Comparison of ENCODE assay signal across 14 mouse cellular contexts in the genomic region with DNA sequence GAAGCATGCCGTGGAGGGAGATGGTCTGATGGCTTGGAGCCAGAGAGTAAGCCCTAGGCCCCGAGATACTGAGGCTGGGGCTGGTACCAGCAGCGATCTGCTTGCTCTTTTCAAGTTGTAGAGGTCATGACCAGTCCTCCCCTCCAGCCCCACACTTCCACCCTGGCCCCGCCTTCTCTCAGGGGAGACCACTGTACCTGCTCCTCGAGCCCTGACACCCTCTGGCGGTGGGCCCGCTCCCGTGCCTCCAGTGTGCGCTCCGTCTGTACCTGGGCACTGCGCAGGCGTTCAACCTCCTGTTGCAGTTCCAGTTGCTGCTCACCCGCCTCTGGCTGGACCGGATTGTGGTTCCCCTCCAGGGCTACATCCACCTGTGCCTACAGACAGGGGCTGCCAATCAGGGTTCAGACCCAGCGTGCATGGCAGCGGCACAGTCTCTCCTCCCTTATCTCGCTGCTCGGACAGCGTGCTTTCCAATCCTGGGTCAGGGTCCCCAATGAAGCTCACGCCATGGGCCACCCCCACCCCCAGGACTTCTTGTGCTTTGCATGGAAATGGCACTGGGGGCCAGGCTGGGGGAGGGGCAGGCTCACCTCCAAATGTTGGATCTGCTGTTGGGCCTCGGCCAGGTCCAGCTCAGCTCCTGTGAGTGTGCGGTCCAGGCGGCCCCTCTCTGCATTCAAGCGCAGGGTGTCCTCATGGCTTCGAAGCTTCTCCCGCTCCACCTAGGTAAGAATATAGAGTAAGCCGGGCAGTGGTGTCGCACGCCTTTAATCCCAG. TPM values are rescaled to one million over a fixed set of nuclear protein-coding genes. Genes with fewer than 3 reads are reported as not detected.
DNase-seq lines count a peak whose midpoint lies in the region; ATAC-seq and TF ChIP-seq lines count a peak whose summit lies in the region.
"Had no signal": no experiment of that assay in that cellular context is flagged by ENCODE, and none has a peak within 500 bp of the region (broad histone marks: within the 10 kb centered on the region; RNA-seq: fewer than 3 reads in every experiment).

No protein-coding gene starts in this region.

- H3K4me3 ChIP-seq in forebrain, embryonic 11.5 days (ENCODE audit: low read depth, low read length), result no peak overlapping the region
- no peak overlapping the region for H3K4me3 ChIP-seq in forebrain, embryonic 16.5 days (replicated peaks; ENCODE audit: low read length)
- H3K4me3 ChIP-seq in layer of hippocampus, adult 2 months, result no peak overlapping the region
- no peak overlapping the region for H3K4me3 ChIP-seq in forebrain, embryonic 13.5 days
- H3K4me3 ChIP-seq: left cerebral cortex, adult 2 months had no signal

- peak; percentile 55 for DNase-seq in forebrain, embryonic 11.5 days (ENCODE audit: low spot score)
- DNase-seq in layer of hippocampus, adult 2 months (ENCODE audit: low spot score in 2 of 2), result no peak
- no peak for DNase-seq in layer of hippocampus, postnatal 10 days (ENCODE audit: low spot score in 2 of 2)
- DNase-seq in ES-CJ7 (ENCODE audit: low read depth, low spot score), result peak; percentile 64
- DNase-seq in left cerebral cortex, postnatal 4 days, result no peak
- no peak for DNase-seq in thymus, postnatal 0 days (ENCODE audit: low spot score)
- DNase-seq: adrenal gland, postnatal 10 days; kidney, postnatal 25 days; thymus, postnatal 4 days had no signal

- H3K27me3 ChIP-seq in forebrain, embryonic 11.5 days (ENCODE audit: control insufficient read depth, insufficient read depth, low read length), result no peaks in the 10 kb centered on the region
- H3K27me3 ChIP-seq in forebrain, embryonic 16.5 days (replicated peaks; ENCODE audit: control insufficient read depth, insufficient read depth, low read length), result no peaks in the 10 kb centered on the region
- H3K27me3 ChIP-seq in forebrain, embryonic 13.5 days, result no peaks in the 10 kb centered on the region

- 84% methylated on average over 29 of the region's 29 CpGs for WGBS in forebrain, embryonic 11.5 days
- 76% methylated on average over 29 of the region's 29 CpGs for WGBS in forebrain, embryonic 16.5 days
- WGBS in forebrain, embryonic 13.5 days, result 84% methylated on average over 29 of the region's 29 CpGs

- intact Hi-C loops in left cerebral cortex, postnatal 4 days (cut with DNase I), result no loop called here

- H3K36me3 ChIP-seq in forebrain, embryonic 11.5 days (ENCODE audit: control insufficient read depth, insufficient read depth, low read length), result peaks cover 2% of the 10 kb centered on the region; the same call in 1 of the 2 replicates
- H3K36me3 ChIP-seq in forebrain, embryonic 16.5 days (ENCODE audit: control insufficient read depth, insufficient read depth), result peaks cover 14% of the 10 kb centered on the region
- H3K36me3 ChIP-seq in forebrain, embryonic 13.5 days (ENCODE audit: poor library complexity, severe bottlenecking), result peaks cover 75% of the 10 kb centered on the region

- no peaks in the 10 kb centered on the region for H3K9me3 ChIP-seq in forebrain, embryonic 11.5 days (ENCODE audit: control insufficient read depth, low read length)
- no peaks in the 10 kb centered on the region for H3K9me3 ChIP-seq in forebrain, embryonic 16.5 days (ENCODE audit: control insufficient read depth, low read length)
- no peaks in the 10 kb centered on the region for H3K9me3 ChIP-seq in forebrain, embryonic 13.5 days (replicated peaks)

- no peak for ATAC-seq in forebrain, embryonic 11.5 days (replicated peaks; ENCODE audit: low FRiP score)
- ATAC-seq in forebrain, embryonic 16.5 days, result no peak
- no peak for ATAC-seq in forebrain, embryonic 13.5 days
- ATAC-seq: hindbrain, postnatal 0 days had no signal

- no peak for TF ChIP-seq CTCF in layer of hippocampus, adult 2 months (conservative IDR thresholded peaks at IDR 0.05)

- H3K9ac ChIP-seq in forebrain, embryonic 11.5 days (ENCODE audit: low read length), result no peak overlapping the region
- no peak overlapping the region for H3K9ac ChIP-seq in forebrain, embryonic 16.5 days (replicated peaks; ENCODE audit: low read depth, low read length)
- 0 out of 2 replicates have a peak overlapping the region, but pooled peaks have one; percentile 37 for H3K9ac ChIP-seq in forebrain, embryonic 13.5 days
- H3K9ac ChIP-seq: liver, embryonic 14.5 days had no signal

- peaks cover 18% of the 10 kb centered on the region for H3K4me1 ChIP-seq in forebrain, embryonic 11.5 days (replicated peaks; ENCODE audit: control insufficient read depth, insufficient read depth, low read length)
- H3K4me1 ChIP-seq in forebrain, embryonic 16.5 days (replicated peaks; ENCODE audit: control insufficient read depth, insufficient read depth, low read length), result peaks cover 39% of the 10 kb centered on the region
- peaks cover 80% of the 10 kb centered on the region for H3K4me1 ChIP-seq in forebrain, embryonic 13.5 days

- no peak overlapping the region for H3K27ac ChIP-seq in forebrain, embryonic 11.5 days (ENCODE audit: low read depth, low read length)
- no peak overlapping the region for H3K27ac ChIP-seq in forebrain, embryonic 16.5 days (ENCODE audit: low read length)
- 0 out of 2 replicates have a peak overlapping the region, but pooled peaks have one; percentile 64 for H3K27ac ChIP-seq in layer of hippocampus, adult 2 months
- peak overlapping the region; percentile 77 for H3K27ac ChIP-seq in forebrain, embryonic 13.5 days
- H3K27ac ChIP-seq: hindbrain, postnatal 0 days; liver, embryonic 14.5 days had no signal

- H3K4me2 ChIP-seq in forebrain, embryonic 11.5 days (ENCODE audit: low read depth, low read length, severe bottlenecking), result no peak overlapping the region
- no peak overlapping the region for H3K4me2 ChIP-seq in forebrain, embryonic 16.5 days (ENCODE audit: low read length)
- H3K4me2 ChIP-seq in forebrain, embryonic 13.5 days, result no peak overlapping the region

RNA-seq across cellular contexts. Expression of a gene that starts 7.6 kb away (rescaled TPM):
- 263 and 298 TPM in 2 replicates for polyA plus RNA-seq in forebrain, embryonic 11.5 days (2014; fragmentation: Nextera tagmentation; extraction: Ambion mirVana)
- 190 and 202 TPM in 2 replicates for polyA plus RNA-seq in forebrain, embryonic 16.5 days (2015; fragmentation: Nextera tagmentation; extraction: Ambion mirVana)
- total RNA-seq in layer of hippocampus, adult 2 months (2021), result 1 to 10 TPM; 4.5 to 6.9 TPM
- total RNA-seq in layer of hippocampus, postnatal 10 days (2021), result 10 to 100 TPM; 20.9 TPM
- polyA plus RNA-seq in forebrain, embryonic 13.5 days (2015; fragmentation: Nextera tagmentation; extraction: Ambion mirVana), result 253 and 270 TPM in 2 replicates
- 10 to 100 TPM; 37.0 to 39.0 TPM for total RNA-seq in left cerebral cortex, postnatal 4 days (2021)
- 24.4 and 32.8 TPM in 2 replicates for polyA plus RNA-seq in thymus, postnatal 0 days (2015; fragmentation: Nextera tagmentation; extraction: Ambion mirVana)

RNA-seq across cellular contexts. Expression of a gene that starts 31.2 kb away (rescaled TPM):
- 51.2 and 54.9 TPM in 2 replicates for polyA plus RNA-seq in forebrain, embryonic 11.5 days (2014; fragmentation: Nextera tagmentation; extraction: Ambion mirVana)
- polyA plus RNA-seq in forebrain, embryonic 16.5 days (2015; fragmentation: Nextera tagmentation; extraction: Ambion mirVana), result 126 and 142 TPM in 2 replicates
- 100 to 1,000 TPM; 155 to 162 TPM for total RNA-seq in layer of hippocampus, adult 2 months (2021)
- total RNA-seq in layer of hippocampus, postnatal 10 days (2021), result 100 to 1,000 TPM; 233 to 238 TPM
- 76.9 and 85.9 TPM in 2 replicates for polyA plus RNA-seq in forebrain, embryonic 13.5 days (2015; fragmentation: Nextera tagmentation; extraction: Ambion mirVana)
- total RNA-seq in left cerebral cortex, postnatal 4 days (2021), result 100 to 1,000 TPM; 237 to 241 TPM
- polyA plus RNA-seq in thymus, postnatal 0 days (2015; fragmentation: Nextera tagmentation; extraction: Ambion mirVana), result 39.0 and 41.8 TPM in 2 replicates

RNA-seq across cellular contexts. Expression of a gene that starts 42.5 kb away (rescaled TPM):
- 14.3 and 15.3 TPM in 2 replicates for polyA plus RNA-seq in forebrain, embryonic 11.5 days (2014; fragmentation: Nextera tagmentation; extraction: Ambion mirVana)
- polyA plus RNA-seq in forebrain, embryonic 16.5 days (2015; fragmentation: Nextera tagmentation; extraction: Ambion mirVana), result 6.2 and 6.7 TPM in 2 replicates
- total RNA-seq in layer of hippocampus, adult 2 months (2021), result 10 to 100 TPM; 83.1 to 89.8 TPM
- total RNA-seq in layer of hippocampus, postnatal 10 days (2021), result 10 to 100 TPM; 32.2 to 42.8 TPM
- 7.4 and 7.7 TPM in 2 replicates for polyA plus RNA-seq in forebrain, embryonic 13.5 days (2015; fragmentation: Nextera tagmentation; extraction: Ambion mirVana)
- total RNA-seq in left cerebral cortex, postnatal 4 days (2021), result 10 to 100 TPM; 36.7 to 37.2 TPM
- 1.9 and 2.1 TPM in 2 replicates for polyA plus RNA-seq in thymus, postnatal 0 days (2015; fragmentation: Nextera tagmentation; extraction: Ambion mirVana)

RNA-seq across cellular contexts. Expression of a gene that starts 56.8 kb away (rescaled TPM):
- 375 and 401 TPM in 2 replicates for polyA plus RNA-seq in forebrain, embryonic 11.5 days (2014; fragmentation: Nextera tagmentation; extraction: Ambion mirVana)
- 420 and 438 TPM in 2 replicates for polyA plus RNA-seq in forebrain, embryonic 16.5 days (2015; fragmentation: Nextera tagmentation; extraction: Ambion mirVana)
- 100 to 1,000 TPM; 170 to 183 TPM for total RNA-seq in layer of hippocampus, adult 2 months (2021)
- 100 to 1,000 TPM; 202 to 204 TPM for total RNA-seq in layer of hippocampus, postnatal 10 days (2021)
- polyA plus RNA-seq in forebrain, embryonic 13.5 days (2015; fragmentation: Nextera tagmentation; extraction: Ambion mirVana), result 478 and 480 TPM in 2 replicates
- total RNA-seq in left cerebral cortex, postnatal 4 days (2021), result 100 to 1,000 TPM; 174 to 177 TPM
- 434 and 468 TPM in 2 replicates for polyA plus RNA-seq in thymus, postnatal 0 days (2015; fragmentation: Nextera tagmentation; extraction: Ambion mirVana)

Comparison
In these comparisons a context has a peak if more than half of its experiments do, and no peak if none do; other contexts are left out.
1. H3K27ac ChIP-seq: peak in layer of hippocampus, adult 2 months (single experiment) and forebrain, embryonic 13.5 days (single experiment); none in forebrain, embryonic 11.5 days (single experiment) and forebrain, embryonic 16.5 days (single experiment).
2. DNase-seq: peak in forebrain, embryonic 11.5 days (single experiment) and ES-CJ7 (single experiment); none in layer of hippocampus, adult 2 months (0 of 2), layer of hippocampus, postnatal 10 days (0 of 2), left cerebral cortex, postnatal 4 days (single experiment) and thymus, postnatal 0 days (single experiment).